Mouse (Mus musculus) adipocyte (in vitro differentiated cells): ENCODE measurements around the gene Olfr312.
A peak's percentile ranks its signal among the peaks of the same experiment; 100 is the strongest.

Source experiments
- DNase-seq: peaks from one replicate; pipeline ENCODE4 v3.0.0-alpha.2; 2016; ENCODE audit warnings: low spot score

The Olfr312 gene

DNA sequence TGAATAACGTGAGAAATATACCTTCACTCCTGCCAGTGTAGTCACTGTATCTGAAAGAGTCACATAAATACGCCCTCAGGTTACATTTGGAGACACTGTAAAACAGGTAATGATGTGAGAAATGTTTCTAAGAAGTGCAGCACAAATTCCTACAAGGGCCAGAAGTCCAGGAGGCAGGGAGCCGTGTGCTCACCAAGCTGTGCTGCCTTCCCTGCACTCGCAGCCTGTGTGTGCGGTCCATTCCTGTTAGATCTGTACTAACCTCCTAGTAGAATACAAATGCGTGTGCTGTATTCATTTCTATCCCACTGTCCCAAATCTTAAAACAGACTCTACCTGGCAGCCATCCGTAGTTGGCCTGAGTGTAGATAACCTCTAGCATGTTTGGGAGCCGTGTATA, 31.7 kb downstream of the Olfr312 start:
- no peak for DNase-seq

DNA sequence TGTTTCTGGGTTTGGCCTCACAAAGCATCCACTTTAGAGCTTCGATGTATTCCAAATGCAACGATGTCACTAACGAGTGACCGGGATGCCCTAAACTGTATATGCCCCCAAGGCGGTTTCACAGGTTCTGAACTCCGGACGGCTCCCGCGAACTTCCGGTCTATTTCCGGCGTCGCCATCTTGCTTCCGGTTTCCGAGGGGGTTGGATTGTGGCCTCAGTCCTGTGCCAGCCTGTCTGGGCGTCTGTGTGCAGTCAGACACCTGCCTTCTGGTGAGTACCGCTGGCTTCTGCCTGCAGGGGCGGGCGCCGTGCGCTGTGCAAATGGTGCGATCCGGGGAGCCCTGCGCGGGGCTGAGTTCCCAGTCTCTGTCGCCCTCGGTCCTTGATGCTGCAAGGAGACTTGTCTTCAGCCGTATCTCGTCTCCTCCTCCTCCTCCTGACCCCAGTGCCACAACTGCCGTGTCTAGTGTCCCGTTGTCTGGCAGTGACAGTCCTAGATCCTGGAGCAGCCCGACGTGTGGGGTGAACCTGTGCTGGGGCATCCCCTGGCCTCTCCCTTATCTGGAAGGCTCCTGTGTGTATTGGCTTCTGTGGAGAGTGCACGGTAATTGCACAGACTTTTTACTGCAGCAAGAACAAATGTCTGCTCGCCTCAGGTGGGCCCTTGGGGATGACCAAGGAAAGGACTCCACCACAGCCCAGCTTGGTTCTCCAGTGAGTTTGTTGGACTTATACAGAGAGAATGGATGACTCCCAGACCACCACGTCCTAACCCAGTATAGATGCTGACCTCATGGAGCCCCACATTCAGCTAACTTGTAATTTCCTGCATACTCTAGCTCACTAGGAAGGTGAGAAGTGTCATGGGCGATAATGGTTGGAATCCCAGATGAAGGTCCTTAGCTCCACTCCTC, 38.3 kb downstream of the Olfr312 start, which contains the start of gene 2810021J22Rik:
Gene 2810021J22Rik, plus strand, starts transcription at position 178 of the 915 bp plus-strand sequence.
- DNase-seq: peak; percentile 88

DNA sequence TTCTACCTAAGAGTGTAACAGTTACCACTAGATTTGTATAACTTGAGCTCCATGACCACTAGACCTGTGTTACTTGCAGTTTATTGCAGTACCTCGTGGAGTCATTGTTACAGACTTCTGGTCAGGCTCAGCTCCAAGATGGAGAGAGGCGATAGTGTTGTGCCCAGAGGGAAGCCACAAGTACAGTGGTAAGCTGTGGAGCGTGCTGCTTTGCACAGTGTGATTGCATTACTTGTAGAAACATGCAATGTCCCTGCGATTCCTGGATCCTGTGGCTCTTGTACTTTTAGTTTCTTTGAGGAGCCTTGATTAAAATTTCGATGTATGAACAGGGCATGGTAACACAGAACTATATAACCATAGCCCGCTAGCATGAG, 38.9 kb downstream of the Olfr312 start:
- DNase-seq: no peak

DNA sequence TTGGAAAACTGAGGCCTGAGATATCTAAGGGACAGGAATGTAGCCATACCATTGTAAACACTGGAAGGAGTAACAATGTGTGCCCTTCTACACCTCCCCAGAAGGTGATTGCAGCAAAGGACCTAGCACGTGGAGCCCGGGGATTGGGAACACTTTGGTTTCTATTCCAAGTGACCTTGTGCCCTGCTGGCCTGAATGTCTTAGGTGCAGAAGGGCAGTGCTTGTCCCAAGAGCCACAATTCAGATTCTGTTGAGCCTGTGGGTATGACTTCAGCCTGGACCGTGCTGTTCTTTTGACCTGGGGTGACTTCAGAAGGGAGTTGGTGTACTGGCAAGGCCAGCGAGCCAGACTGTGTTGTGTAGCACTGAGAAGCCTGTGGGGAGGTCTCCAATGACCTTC, 41.9 kb downstream of the Olfr312 start:
- DNase-seq: no peak

DNA sequence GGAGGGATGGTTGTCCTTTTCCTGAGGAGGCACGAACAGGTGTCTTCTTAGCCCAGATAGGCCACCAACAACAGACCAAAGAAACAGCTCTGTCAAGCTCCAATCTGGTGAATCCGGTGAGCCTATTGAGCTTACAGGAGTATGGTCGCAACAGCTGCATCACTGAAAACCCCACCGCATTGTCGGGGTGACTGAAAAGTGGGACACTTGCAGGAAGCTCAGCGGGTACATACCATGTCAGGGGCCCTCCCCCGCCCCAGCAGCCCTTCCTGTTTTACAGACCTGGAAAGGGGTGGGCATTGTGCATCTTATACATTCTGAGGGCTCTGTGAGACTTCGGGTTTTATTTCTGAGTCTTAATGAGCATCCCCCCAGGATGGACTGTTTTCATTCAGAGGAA, 54.7 kb downstream of the Olfr312 start:
- DNase-seq: no peak
